Mouse (Mus musculus): Measurements from ENCODE around the gene Bola1. TPM values are rescaled to one million over a fixed set of nuclear protein-coding genes. Genes with fewer than 3 reads are reported as not detected.

Gene Bola1
- polyA plus RNA-seq, 1 experiment: 10.4 TPM

- Histone ChIP-seq H3K4me3 (ENCODE audit: insufficient read depth, low read length) (no peak overlapping the region), H3K27ac (ENCODE audit: insufficient read depth, low read length) (peak overlapping the region; percentile 95), H3K4me1 (ENCODE audit: control insufficient read depth, insufficient read depth, low read length) (peaks cover 12% of the 10 kb centered on the region)
- TF ChIP-seq CTCF (IDR thresholded peaks at IDR 0.05; ENCODE audit: borderline replicate concordance, insufficient read depth, low read length) (no peak), POLR2A (IDR thresholded peaks at IDR 0.05; ENCODE audit: low read depth, low read length) (peak; percentile 42)
These were observed 59.2 kb downstream of the Bola1 start for GRCm38 (mm10) chr3:96160222-96160802.

DNA sequence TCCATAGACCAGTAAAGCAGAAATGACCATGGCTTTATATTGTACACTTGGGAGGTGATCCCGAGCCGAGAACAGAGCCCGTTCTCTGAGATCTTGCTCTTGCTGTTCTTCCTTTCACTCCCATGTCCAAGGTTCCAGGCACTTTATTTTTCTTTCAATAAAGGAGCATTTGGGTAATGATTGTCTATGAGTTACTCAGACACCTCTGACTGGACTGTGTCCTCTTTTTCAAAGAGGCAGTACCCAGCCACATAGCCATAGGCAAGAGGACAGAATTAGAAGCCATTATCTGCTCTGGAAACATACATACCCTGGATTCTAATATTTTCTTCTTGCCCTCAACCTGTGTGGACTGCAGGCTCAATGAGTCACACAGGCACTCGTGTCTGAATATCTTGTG is 59.7 kb downstream of the Bola1 start:
- Histone ChIP-seq H3K27ac (ENCODE audit: insufficient read depth, low read length) (peak overlapping the region; percentile 95), H3K4me1 (ENCODE audit: control insufficient read depth, insufficient read depth, low read length) (peaks cover 12% of the 10 kb centered on the region), H3K4me3 (ENCODE audit: insufficient read depth, low read length) (no peak overlapping the region)
- TF ChIP-seq CTCF (IDR thresholded peaks at IDR 0.05; ENCODE audit: borderline replicate concordance, insufficient read depth, low read length): no peak
- TF ChIP-seq POLR2A (IDR thresholded peaks at IDR 0.05; ENCODE audit: low read depth, low read length): no peak

- no peak overlapping the region for H3K4me3 ChIP-seq (ENCODE audit: insufficient read depth, low read length)
- TF ChIP-seq POLR2A (IDR thresholded peaks at IDR 0.05; ENCODE audit: low read depth, low read length) (no peak), CTCF (IDR thresholded peaks at IDR 0.05; ENCODE audit: borderline replicate concordance, insufficient read depth, low read length) (no peak)
- no peak overlapping the region for H3K27ac ChIP-seq (ENCODE audit: insufficient read depth, low read length)
- peaks cover 7% of the 10 kb centered on the region for H3K4me1 ChIP-seq (ENCODE audit: control insufficient read depth, insufficient read depth, low read length)
These were observed 64.0 kb downstream of the Bola1 start for GRCm38 (mm10) chr3:96155501-96155900.

DNA sequence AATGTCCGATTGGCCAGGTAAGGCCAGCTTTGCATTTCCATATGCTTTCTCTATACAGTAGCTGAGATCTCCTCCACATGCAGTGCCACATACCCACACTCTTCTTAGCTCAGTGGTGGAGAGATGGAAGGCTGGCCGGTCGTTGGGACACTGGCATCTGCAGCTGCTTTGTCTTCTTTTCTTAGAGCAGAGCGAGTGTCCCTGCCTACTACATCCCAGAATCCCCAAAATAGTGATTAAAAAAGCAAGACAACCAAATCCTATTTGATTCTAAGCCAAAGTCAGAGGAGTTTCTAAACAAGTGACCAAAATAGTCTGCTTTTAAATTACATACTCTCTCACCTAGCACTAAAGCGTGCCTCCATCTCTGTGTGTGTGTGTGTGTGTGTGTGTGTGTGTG is 66.9 kb downstream of the Bola1 start:
- no peak overlapping the region for H3K27ac ChIP-seq (ENCODE audit: insufficient read depth, low read length)
- peaks cover 2% of the 10 kb centered on the region; the same call in 1 of the 2 replicates for H3K4me1 ChIP-seq (ENCODE audit: control insufficient read depth, insufficient read depth, low read length)
- H3K4me3 ChIP-seq (ENCODE audit: insufficient read depth, low read length): no peak overlapping the region
- TF ChIP-seq CTCF (IDR thresholded peaks at IDR 0.05; ENCODE audit: borderline replicate concordance, insufficient read depth, low read length) (no peak), POLR2A (IDR thresholded peaks at IDR 0.05; ENCODE audit: low read depth, low read length) (no peak)

DNA sequence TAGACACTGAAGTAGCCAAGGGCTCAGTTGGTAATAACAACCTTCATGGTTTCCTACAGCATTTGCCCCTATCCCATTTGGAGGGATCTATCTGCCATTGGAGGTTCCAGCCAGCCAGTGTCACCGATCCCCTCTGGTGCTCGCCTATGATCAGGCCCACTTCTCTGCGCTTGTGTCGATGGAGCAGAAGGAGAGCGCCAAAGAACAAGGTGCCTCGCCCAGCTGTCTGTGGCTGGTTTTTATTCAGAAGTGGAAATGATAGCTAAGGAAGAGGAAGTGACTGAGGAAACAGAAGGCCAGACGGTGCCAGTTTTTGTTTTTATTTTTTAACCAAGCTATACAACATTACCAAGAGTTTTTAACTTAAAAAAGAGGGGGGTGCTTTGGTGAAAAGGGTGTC is 67.7 kb downstream of the Bola1 start:
- no peak overlapping the region for H3K27ac ChIP-seq (ENCODE audit: insufficient read depth, low read length)
- TF ChIP-seq POLR2A (IDR thresholded peaks at IDR 0.05; ENCODE audit: low read depth, low read length) (no peak), CTCF (IDR thresholded peaks at IDR 0.05; ENCODE audit: borderline replicate concordance, insufficient read depth, low read length) (no peak)
- no peak overlapping the region for H3K4me3 ChIP-seq (ENCODE audit: insufficient read depth, low read length)
- H3K4me1 ChIP-seq (ENCODE audit: control insufficient read depth, insufficient read depth, low read length): peaks cover 2% of the 10 kb centered on the region; the same call in 1 of the 2 replicates

GRCm38 (mm10) chr3:96147950-96148349 is 71.6 kb downstream of the Bola1 start:
- TF ChIP-seq POLR2A (IDR thresholded peaks at IDR 0.05; ENCODE audit: low read depth, low read length) (no peak), CTCF (IDR thresholded peaks at IDR 0.05; ENCODE audit: borderline replicate concordance, insufficient read depth, low read length) (no peak)
- Histone ChIP-seq H3K4me1 (ENCODE audit: control insufficient read depth, insufficient read depth, low read length) (peaks cover 2% of the 10 kb centered on the region; the same call in 1 of the 2 replicates), H3K27ac (ENCODE audit: insufficient read depth, low read length) (no peak overlapping the region), H3K4me3 (ENCODE audit: insufficient read depth, low read length) (no peak overlapping the region)

Other genes with a start within 250 kb of the Bola1 start
- gene Plekho1, start 223.7 kb downstream of the Bola1 start, polyA plus RNA-seq (2011; ENCODE audit: insufficient read length, low read depth, missing spikeins): 53.5 and 57.7 TPM in 2 replicates
- gene Vps45, start 161.2 kb downstream of the Bola1 start, polyA plus RNA-seq (2011; ENCODE audit: insufficient read length, low read depth, missing spikeins): 15.5 and 15.6 TPM in 2 replicates
- gene Otud7b, start 115.2 kb downstream of the Bola1 start, polyA plus RNA-seq (2011; ENCODE audit: insufficient read length, low read depth, missing spikeins): 26.0 and 30.0 TPM in 2 replicates
- gene Mtmr11, start 57.7 kb downstream of the Bola1 start, polyA plus RNA-seq (2011; ENCODE audit: insufficient read length, low read depth, missing spikeins): 41.8 and 52.6 TPM in 2 replicates
- 63.3 and 70.6 TPM in 2 replicates for gene Sf3b4, start 47.4 kb downstream of the Bola1 start, polyA plus RNA-seq (2011; ENCODE audit: insufficient read length, low read depth, missing spikeins)
- gene Sv2a, start 38.6 kb downstream of the Bola1 start, polyA plus RNA-seq (2011; ENCODE audit: insufficient read length, low read depth, missing spikeins): 1.8 and 2.0 TPM in 2 replicates
- gene Hist2h2ab, start 156 bp upstream of the Bola1 start, polyA plus RNA-seq (2011; ENCODE audit: insufficient read length, low read depth, missing spikeins): not detected in 2 replicates
- gene Hist2h2ac, start 1.2 kb upstream of the Bola1 start, polyA plus RNA-seq (2011; ENCODE audit: insufficient read length, low read depth, missing spikeins): 4.4 and 5.3 TPM in 2 replicates
- gene Hist2h2be, start 1.4 kb upstream of the Bola1 start, polyA plus RNA-seq (2011; ENCODE audit: insufficient read length, low read depth, missing spikeins): 1.1 and 1.2 TPM in 2 replicates
- 10.0 and 16.5 TPM in 2 replicates for gene Hist2h3c2, start 19.4 kb upstream of the Bola1 start, polyA plus RNA-seq (2011; ENCODE audit: insufficient read length, low read depth, missing spikeins)
- gene Hist2h2aa2, start 20.6 kb upstream of the Bola1 start, polyA plus RNA-seq (2011; ENCODE audit: insufficient read length, low read depth, missing spikeins): not detected in 2 replicates
- gene Hist2h2aa1, start 25.8 kb upstream of the Bola1 start, polyA plus RNA-seq (2011; ENCODE audit: insufficient read length, low read depth, missing spikeins): 9.2 and 11.1 TPM in 2 replicates
- not detected in 2 replicates for gene Hist2h3c1, start 27.0 kb upstream of the Bola1 start, polyA plus RNA-seq (2011; ENCODE audit: insufficient read length, low read depth, missing spikeins)
- 2.5 and 3.7 TPM in 2 replicates for gene Hist2h4, start 43.6 kb upstream of the Bola1 start, polyA plus RNA-seq (2011; ENCODE audit: insufficient read length, low read depth, missing spikeins)
- 2.6 and 7.5 TPM in 2 replicates for gene Hist2h3b, start 48.9 kb upstream of the Bola1 start, polyA plus RNA-seq (2011; ENCODE audit: insufficient read length, low read depth, missing spikeins)
- 11.0 and 16.1 TPM in 2 replicates for gene Hist2h2bb, start 50.0 kb upstream of the Bola1 start, polyA plus RNA-seq (2011; ENCODE audit: insufficient read length, low read depth, missing spikeins)
- 0.61 TPM in 1 of 2 replicates, not detected in the other for gene Fcgr1, start 74.3 kb upstream of the Bola1 start, polyA plus RNA-seq (2011; ENCODE audit: insufficient read length, low read depth, missing spikeins)
- gene BC107364, start 232.6 kb upstream of the Bola1 start, polyA plus RNA-seq (2011; ENCODE audit: insufficient read length, low read depth, missing spikeins): not detected in 2 replicates

Measured in embryonic fibroblast, embryonic 13.5 days (primary cell).